Mouse (Mus musculus) ovary, adult 18-20 months (tissue): ENCODE results near the gene Ncstn.

Experiments
- DNase-seq: peaks from one replicate; pipeline ENCODE4 v3.0.0; 2022; ENCODE audit warnings: low spot score, mixed read lengths

Ncstn gene

GRCm38 (mm10) chr1:172027010-172027808 is 55.4 kb downstream of the Ncstn start:
- DNase-seq, result peak; percentile 74

- no peak for DNase-seq
These were observed 56.2 kb downstream of the Ncstn start for GRCm38 (mm10) chr1:172026201-172026901.

GRCm38 (mm10) chr1:172025201-172025904 is 57.2 kb downstream of the Ncstn start:
- no peak for DNase-seq

- DNase-seq, result no peak
These were observed 58.3 kb downstream of the Ncstn start for GRCm38 (mm10) chr1:172024140-172024895.

GRCm38 (mm10) chr1:172019863-172020521 is 62.6 kb downstream of the Ncstn start:
- no peak for DNase-seq

GRCm38 (mm10) chr1:172019339-172019738 is 63.3 kb downstream of the Ncstn start:
- no peak for DNase-seq

- no peak for DNase-seq
These were observed 64.0 kb downstream of the Ncstn start for GRCm38 (mm10) chr1:172018336-172019311.

GRCm38 (mm10) chr1:172017517-172018070 is 65.0 kb downstream of the Ncstn start:
- DNase-seq, result no peak

- DNase-seq, result no peak
These were observed 65.7 kb downstream of the Ncstn start for GRCm38 (mm10) chr1:172016660-172017516.

GRCm38 (mm10) chr1:172016031-172016430 is 66.6 kb downstream of the Ncstn start:
- DNase-seq, result no peak
